Mouse (Mus musculus): ENCODE measurements at regions not wholly inside any gene's neighbourhood (a gene's known extent, or its start where the extent isn't known, plus 50 kb on each side); places are given as distances from the start of the nearest gene placed in this dataset.

- Histone ChIP-seq H3K79me2 (ENCODE audit: control insufficient read depth, insufficient read depth) (no peaks in the 10 kb centered on the region), H3ac (ENCODE audit: control insufficient read depth, insufficient read length) (no peak overlapping the region), H3K27me3 (ENCODE audit: control insufficient read depth, insufficient read depth, insufficient read length) (no peaks in the 10 kb centered on the region), H3K36me3 (ENCODE audit: control insufficient read depth, insufficient read depth) (no peaks in the 10 kb centered on the region), H3K4me2 (ENCODE audit: low read depth) (peak overlapping the region; percentile 57), H3K4me3 (no peak overlapping the region)
- TF ChIP-seq POLR2AphosphoS2 (IDR thresholded peaks at IDR 0.05; ENCODE audit: insufficient read length, low read depth) (no peak), MAX (IDR thresholded peaks at IDR 0.05; ENCODE audit: low read depth) (no peak), TCF12 (IDR thresholded peaks at IDR 0.05; ENCODE audit: insufficient read depth, poor library complexity, severe bottlenecking) (no peak), E2F4 (IDR thresholded peaks at IDR 0.05; ENCODE audit: insufficient read depth) (no peak), CEBPB (IDR thresholded peaks at IDR 0.05; ENCODE audit: insufficient read depth, poor library complexity, severe bottlenecking) (no peak), SRF (IDR thresholded peaks at IDR 0.05; ENCODE audit: control insufficient read depth, insufficient read length, low read depth) (no peak), MYOG (IDR thresholded peaks at IDR 0.05; ENCODE audit: control insufficient read depth in 1 of 3, insufficient read depth in 1 of 3, insufficient read length in 2 of 3, low read depth in 2 of 3) (no peak), USF1 (IDR thresholded peaks at IDR 0.05; ENCODE audit: low read depth) (no peak), TCF3 (IDR thresholded peaks at IDR 0.05; ENCODE audit: insufficient read length, low read depth) (no peak), POLR2A (IDR thresholded peaks at IDR 0.05; ENCODE audit: insufficient read length, low read depth) (no peak), REST (IDR thresholded peaks at IDR 0.05; ENCODE audit: insufficient read depth, insufficient read length) (no peak), MYOD1 (IDR thresholded peaks at IDR 0.05; ENCODE audit: control insufficient read depth in 1 of 3, insufficient read length in 2 of 3, low read depth in 2 of 3) (no peak)
Observed at GRCm38 (mm10) chr14:46637240-46637639, 123.1 kb upstream of the Cdkn3 start.

- H3K4me3 ChIP-seq = no peak overlapping the region
Observed at GRCm38 (mm10) chr14:46636364-46636763, 124.0 kb upstream of the Cdkn3 start.

GRCm38 (mm10) chr14:46635322-46635721 lies 125.0 kb upstream of the Cdkn3 start:
- Histone ChIP-seq H3K79me2 (ENCODE audit: control insufficient read depth, insufficient read depth) (no peaks in the 10 kb centered on the region), H3K4me2 (ENCODE audit: low read depth) (peak overlapping the region; percentile 76), H3K36me3 (ENCODE audit: control insufficient read depth, insufficient read depth) (no peaks in the 10 kb centered on the region), H3K4me3 (no peak overlapping the region), H3K27me3 (ENCODE audit: control insufficient read depth, insufficient read depth, insufficient read length) (no peaks in the 10 kb centered on the region), H3ac (ENCODE audit: control insufficient read depth, insufficient read length) (no peak overlapping the region)
- no peak for TF ChIP-seq TCF12 (IDR thresholded peaks at IDR 0.05; ENCODE audit: insufficient read depth, poor library complexity, severe bottlenecking)
- TF ChIP-seq MYOG (IDR thresholded peaks at IDR 0.05; ENCODE audit: control insufficient read depth in 1 of 3, insufficient read depth in 1 of 3, insufficient read length in 2 of 3, low read depth in 2 of 3) = no peak
- no peak for TF ChIP-seq CEBPB (IDR thresholded peaks at IDR 0.05; ENCODE audit: insufficient read depth, poor library complexity, severe bottlenecking)
- no peak for TF ChIP-seq POLR2A (IDR thresholded peaks at IDR 0.05; ENCODE audit: insufficient read length, low read depth)
- no peak for TF ChIP-seq MAX (IDR thresholded peaks at IDR 0.05; ENCODE audit: low read depth)
- TF ChIP-seq E2F4 (IDR thresholded peaks at IDR 0.05; ENCODE audit: insufficient read depth) = no peak
- TF ChIP-seq POLR2AphosphoS2 (IDR thresholded peaks at IDR 0.05; ENCODE audit: insufficient read length, low read depth) = no peak
- TF ChIP-seq SRF (IDR thresholded peaks at IDR 0.05; ENCODE audit: control insufficient read depth, insufficient read length, low read depth) = no peak
- TF ChIP-seq TCF3 (IDR thresholded peaks at IDR 0.05; ENCODE audit: insufficient read length, low read depth) = no peak
- no peak for TF ChIP-seq REST (IDR thresholded peaks at IDR 0.05; ENCODE audit: insufficient read depth, insufficient read length)
- no peak for TF ChIP-seq USF1 (IDR thresholded peaks at IDR 0.05; ENCODE audit: low read depth)
- TF ChIP-seq MYOD1 (IDR thresholded peaks at IDR 0.05; ENCODE audit: control insufficient read depth in 1 of 3, insufficient read length in 2 of 3, low read depth in 2 of 3) = no peak

More at GRCm38 (mm10) chr14:46636364-46636763, 124.0 kb upstream of the Cdkn3 start:
- Histone ChIP-seq H3K79me2 (ENCODE audit: control insufficient read depth, insufficient read depth) (no peaks in the 10 kb centered on the region), H3K36me3 (ENCODE audit: control insufficient read depth, insufficient read depth) (no peaks in the 10 kb centered on the region), H3K27me3 (ENCODE audit: control insufficient read depth, insufficient read depth, insufficient read length) (no peaks in the 10 kb centered on the region), H3ac (ENCODE audit: control insufficient read depth, insufficient read length) (no peak overlapping the region), H3K4me2 (ENCODE audit: low read depth) (peak overlapping the region; percentile 57)
- 0 out of 2 replicates have a peak, but pooled peaks have one; percentile 2 for TF ChIP-seq CEBPB (IDR thresholded peaks at IDR 0.05; ENCODE audit: insufficient read depth, poor library complexity, severe bottlenecking)
- TF ChIP-seq POLR2AphosphoS2 (IDR thresholded peaks at IDR 0.05; ENCODE audit: insufficient read length, low read depth) = no peak
- no peak for TF ChIP-seq TCF3 (IDR thresholded peaks at IDR 0.05; ENCODE audit: insufficient read length, low read depth)
- peak in 2 of 3 experiments; percentile 24 to 56 for TF ChIP-seq MYOD1 (IDR thresholded peaks at IDR 0.05; ENCODE audit: control insufficient read depth in 1 of 3, insufficient read length in 2 of 3, low read depth in 2 of 3)
- TF ChIP-seq POLR2A (IDR thresholded peaks at IDR 0.05; ENCODE audit: insufficient read length, low read depth) = no peak
- no peak for TF ChIP-seq TCF12 (IDR thresholded peaks at IDR 0.05; ENCODE audit: insufficient read depth, poor library complexity, severe bottlenecking)
- no peak for TF ChIP-seq MYOG (IDR thresholded peaks at IDR 0.05; ENCODE audit: control insufficient read depth in 1 of 3, insufficient read depth in 1 of 3, insufficient read length in 2 of 3, low read depth in 2 of 3)
- no peak for TF ChIP-seq REST (IDR thresholded peaks at IDR 0.05; ENCODE audit: insufficient read depth, insufficient read length)
- no peak for TF ChIP-seq SRF (IDR thresholded peaks at IDR 0.05; ENCODE audit: control insufficient read depth, insufficient read length, low read depth)
- no peak for TF ChIP-seq MAX (IDR thresholded peaks at IDR 0.05; ENCODE audit: low read depth)
- TF ChIP-seq USF1 (IDR thresholded peaks at IDR 0.05; ENCODE audit: low read depth) = no peak

GRCm38 (mm10) chr14:46634656-46635244 lies 125.6 kb upstream of the Cdkn3 start:
- no peak overlapping the region for H3K4me3 ChIP-seq
- H3K79me2 ChIP-seq (ENCODE audit: control insufficient read depth, insufficient read depth) = no peaks in the 10 kb centered on the region
- peak overlapping the region; percentile 76 for H3K4me2 ChIP-seq (ENCODE audit: low read depth)
- TF ChIP-seq MYOG (IDR thresholded peaks at IDR 0.05; ENCODE audit: control insufficient read depth in 1 of 3, insufficient read depth in 1 of 3, insufficient read length in 2 of 3, low read depth in 2 of 3) (peak in 1 of 3 experiments; percentile 6), SRF (IDR thresholded peaks at IDR 0.05; ENCODE audit: control insufficient read depth, insufficient read length, low read depth) (no peak)
- H3ac ChIP-seq (ENCODE audit: control insufficient read depth, insufficient read length) = no peak overlapping the region
- H3K36me3 ChIP-seq (ENCODE audit: control insufficient read depth, insufficient read depth) = no peaks in the 10 kb centered on the region
- H3K27me3 ChIP-seq (ENCODE audit: control insufficient read depth, insufficient read depth, insufficient read length) = no peaks in the 10 kb centered on the region

Measured in myocyte (in vitro differentiated cells).